Mouse (Mus musculus): Measurements from ENCODE around the gene Lmntd1.
A peak's percentile ranks its signal among the peaks of the same experiment; 100 is the strongest.

The Lmntd1 gene

DNA sequence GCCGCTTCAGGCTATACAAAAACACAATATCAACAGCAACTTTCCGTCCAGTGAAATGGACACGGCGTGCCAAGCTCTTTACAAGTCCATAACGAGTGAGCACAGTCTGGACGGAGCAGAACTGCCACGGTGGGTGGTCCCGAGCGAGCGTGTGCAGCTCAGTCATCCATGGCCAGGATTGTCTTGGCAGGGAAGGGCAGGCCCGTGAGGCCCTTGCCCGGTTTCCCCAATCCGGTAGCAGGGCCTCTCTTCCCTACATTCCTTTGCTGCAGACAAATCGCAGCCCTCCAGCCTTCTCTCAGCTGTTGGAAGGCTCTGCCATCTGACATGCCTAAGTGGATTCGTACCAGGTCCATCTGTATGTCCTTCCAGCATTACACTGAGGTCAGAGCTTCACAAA, 132.2 kb downstream of the Lmntd1 start:
- no peak for DNase-seq

DNA sequence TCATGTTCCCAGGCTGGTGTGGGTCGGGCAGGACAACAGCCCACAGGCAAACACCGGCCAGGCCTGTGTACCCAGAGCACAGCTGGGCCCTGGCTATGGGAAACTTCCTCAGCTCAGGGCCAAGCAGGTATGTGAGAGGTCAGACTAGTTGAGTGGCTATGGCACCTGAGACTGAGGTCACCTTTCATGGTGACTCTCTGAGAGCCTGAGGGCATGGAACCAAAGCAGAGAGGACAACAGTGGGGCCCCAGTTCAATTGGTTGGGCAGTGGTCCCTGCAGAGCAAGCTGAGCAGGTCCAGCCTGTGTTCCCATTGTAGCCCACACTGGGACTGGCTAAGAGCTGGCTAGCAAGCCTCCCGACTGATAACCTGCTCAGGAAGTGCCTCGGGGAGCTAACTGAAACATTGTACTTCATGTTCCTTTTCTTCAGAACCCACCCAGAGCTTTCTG, 135.3 kb downstream of the Lmntd1 start:
- DNase-seq, result no peak

DNA sequence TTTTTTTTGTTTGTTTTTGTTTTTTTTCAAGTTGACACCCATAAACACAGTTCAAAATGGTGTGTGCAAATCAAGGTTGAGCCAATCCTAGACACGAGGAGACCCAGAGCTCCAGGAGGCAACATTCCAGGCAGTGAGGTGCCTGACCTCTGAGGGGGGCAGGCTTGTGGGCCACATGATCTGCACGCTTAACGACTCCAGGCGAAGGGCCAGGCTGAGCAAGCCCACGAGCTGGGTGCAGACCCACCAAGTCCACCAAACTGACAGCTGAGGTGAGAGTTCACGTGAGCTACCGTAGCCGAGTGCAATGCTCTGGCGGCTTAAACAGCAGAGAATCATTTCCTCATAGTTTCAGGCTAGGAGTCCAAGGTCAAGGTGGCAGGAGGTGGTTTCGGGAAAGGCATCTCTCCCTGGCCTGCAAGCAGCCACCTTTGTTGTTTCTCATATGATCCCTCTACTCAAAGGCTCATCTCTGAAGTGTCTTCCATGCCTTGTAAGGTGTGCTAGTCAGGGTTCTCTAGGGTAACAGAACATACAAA, 136.7 kb downstream of the Lmntd1 start:
- DNase-seq, result no peak

DNA sequence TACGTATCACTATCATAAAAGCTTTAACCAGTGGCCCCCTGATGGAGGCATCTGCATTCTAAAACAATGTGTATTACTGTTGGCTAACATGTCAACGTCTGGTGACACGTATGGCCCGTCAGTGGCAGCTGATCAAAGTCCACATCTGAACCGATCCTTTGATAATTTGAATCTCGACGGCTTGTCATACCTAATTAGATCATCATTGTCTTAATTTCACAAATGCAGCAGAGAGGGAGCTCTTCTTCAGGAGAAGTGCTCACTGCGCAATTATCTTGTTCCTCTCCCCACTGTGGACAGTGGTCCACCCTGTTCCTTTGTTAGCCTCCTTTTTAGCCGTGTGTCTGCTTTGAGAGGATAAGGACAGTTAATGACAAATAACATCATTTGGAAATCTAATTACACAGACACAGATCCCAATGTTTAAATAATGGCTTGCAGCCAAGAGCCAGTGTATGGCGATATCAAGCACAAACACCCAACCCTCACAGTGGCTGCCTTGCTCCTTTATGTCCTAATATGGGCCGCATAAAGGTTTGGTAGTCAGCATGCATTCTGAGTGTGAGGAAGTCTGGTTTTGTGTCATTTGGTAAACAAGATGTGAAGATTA, 142.4 kb downstream of the Lmntd1 start:
- no peak for DNase-seq

DNA sequence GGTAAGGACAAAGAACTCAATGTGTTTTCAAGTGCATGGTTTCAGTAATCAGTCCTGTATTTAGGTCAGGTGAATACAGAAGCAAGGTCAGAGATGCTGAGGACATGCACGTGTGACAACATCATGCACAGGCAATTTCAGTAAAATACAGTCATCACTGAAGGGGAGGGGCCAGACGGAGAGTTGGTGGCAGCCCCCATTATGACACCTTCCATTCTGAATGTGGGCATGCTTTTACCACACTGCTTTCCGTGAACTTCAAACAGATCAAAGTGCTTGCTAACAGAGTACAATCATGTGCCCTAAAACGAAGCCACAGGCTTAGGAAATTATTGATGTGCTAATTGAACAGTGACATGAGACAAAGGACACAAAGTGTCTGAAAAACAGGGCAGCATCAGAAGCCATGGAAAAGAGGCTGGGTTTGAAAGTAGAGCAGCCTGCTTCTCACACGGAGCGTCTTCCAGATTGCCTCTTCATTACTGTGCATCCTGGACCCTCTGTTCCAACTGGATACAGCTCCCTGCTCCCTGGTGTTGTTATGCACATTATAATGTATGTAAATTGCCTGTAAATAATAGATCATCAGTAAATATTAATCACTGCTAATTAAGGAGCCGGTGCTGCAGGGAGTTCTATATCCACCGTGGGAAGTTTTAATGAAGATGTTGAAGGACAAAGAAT, 144.7 kb downstream of the Lmntd1 start:
- no peak for DNase-seq

DNA sequence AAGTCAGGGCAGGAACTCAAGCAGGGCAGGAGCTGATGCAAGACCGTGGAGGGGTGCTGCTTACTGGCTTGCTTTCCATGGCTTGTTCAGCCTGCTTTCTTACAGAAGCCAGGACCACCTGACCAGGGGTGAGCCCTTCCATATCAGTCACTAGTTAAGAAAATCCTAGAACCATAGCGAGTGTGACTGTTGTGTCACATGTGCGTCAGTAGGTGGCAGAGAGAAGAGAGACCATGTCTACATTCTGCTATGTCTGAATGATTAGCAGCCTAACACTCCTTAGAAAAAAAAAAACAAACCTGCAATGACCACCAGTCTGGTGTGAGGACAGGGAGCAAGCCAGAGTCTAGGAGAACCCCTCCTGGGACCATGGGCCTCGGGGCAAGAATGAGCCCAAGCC, 150.1 kb downstream of the Lmntd1 start:
- DNase-seq, result no peak

DNA sequence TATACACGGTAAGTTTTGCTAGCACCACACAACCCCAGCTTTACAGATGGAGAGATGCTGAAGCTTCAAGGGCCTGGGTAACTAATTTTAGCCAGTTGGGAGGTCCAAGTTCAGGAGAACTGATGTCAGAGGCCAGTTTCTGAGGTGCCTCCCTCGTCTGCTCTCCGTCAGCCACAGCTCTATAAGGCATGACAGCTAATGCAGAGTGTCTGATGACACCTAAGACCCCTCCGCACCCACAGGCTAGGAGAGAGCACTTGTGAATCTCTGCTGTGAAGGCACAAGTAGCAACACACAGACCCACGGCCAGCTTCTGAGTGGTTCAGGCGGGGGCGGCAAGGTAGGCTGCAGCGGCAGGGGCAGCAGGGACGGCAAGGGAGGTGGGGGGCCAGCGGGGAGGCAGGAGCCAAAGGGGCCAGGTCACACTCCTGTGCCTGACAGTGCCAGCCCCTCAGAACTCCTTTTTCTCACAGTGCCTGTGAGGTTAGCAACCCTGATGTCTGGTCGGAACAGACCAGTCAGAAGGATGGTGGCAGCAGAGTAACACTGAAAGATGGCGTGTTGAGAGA, 151.4 kb downstream of the Lmntd1 start:
- no peak for DNase-seq

DNA sequence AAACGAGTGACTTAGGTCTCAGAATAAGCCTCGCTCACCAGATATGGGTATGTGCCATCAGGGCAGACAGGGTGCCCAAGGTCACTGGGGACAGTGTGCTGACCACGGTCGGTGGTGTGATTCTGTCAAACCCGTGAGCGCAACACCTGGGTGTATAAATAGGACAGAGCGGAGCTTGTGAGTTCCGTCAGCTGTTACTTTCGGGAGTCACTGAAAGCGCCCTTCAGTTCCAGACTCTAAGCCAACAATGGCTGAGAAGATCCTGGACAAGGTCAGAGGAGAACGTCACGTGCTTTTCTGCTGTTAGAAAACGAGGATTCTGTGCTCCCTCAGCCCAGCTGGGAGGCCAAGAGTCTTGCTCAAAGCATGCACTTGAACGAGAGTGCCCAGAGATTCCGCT, 157.1 kb downstream of the Lmntd1 start:
- DNase-seq, result no peak

DNA sequence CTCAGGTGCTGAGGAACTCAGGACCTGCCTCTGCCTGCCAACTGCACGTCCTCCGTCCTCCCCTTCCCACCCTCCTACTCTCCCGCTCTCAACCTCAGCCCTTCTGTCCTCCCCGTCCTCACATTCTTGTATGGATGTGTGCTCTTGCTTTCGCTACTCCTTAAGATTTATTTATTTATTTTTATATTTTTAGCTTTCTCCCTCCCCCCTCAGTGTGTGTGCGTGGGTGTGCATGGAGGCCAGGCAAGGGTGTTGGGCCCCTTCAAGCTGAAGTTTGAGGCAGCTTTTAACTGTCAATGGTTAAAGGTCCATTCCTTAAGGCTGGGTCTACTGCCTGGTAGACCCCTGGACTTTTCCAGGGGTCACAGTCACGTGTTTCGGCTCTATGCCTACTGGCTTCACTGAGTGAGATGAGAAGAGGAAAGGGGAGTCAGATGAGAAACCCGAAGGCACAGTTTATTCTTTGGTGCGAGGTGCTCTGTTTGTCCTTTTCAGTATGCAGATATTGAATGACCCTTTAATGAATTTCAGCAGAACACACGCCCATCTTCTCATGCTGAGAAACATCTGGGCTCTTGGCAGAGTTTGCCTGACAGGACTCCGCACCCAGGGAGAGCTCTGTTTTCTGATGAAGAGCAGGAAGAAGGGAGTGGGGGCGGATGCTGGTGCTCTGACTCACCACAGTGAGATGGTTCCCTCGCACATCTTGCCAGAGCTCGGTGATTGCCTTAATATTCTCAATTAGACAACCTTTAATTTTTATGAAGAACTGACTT, 163.3 kb downstream of the Lmntd1 start:
- peak; percentile 48 for DNase-seq

DNA sequence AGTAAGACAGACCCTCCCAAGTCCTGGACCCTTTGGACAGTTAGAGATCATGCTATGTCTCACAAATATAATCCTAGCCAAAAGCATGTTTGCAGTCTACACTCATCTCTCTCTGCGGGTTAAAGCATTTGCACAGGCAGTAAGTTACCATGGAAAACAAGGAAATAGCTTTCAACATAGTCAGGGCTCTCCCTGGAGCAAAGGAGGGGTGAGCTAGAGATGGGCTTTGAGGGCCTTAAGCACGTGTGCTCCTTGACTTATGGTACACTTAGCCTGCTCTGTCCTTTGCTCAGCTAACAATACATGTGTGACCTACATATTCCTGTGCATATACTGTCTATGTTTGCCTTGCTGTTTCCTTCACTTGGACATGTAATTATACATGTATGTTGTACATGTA, 165.8 kb downstream of the Lmntd1 start:
- DNase-seq, result no peak

DNA sequence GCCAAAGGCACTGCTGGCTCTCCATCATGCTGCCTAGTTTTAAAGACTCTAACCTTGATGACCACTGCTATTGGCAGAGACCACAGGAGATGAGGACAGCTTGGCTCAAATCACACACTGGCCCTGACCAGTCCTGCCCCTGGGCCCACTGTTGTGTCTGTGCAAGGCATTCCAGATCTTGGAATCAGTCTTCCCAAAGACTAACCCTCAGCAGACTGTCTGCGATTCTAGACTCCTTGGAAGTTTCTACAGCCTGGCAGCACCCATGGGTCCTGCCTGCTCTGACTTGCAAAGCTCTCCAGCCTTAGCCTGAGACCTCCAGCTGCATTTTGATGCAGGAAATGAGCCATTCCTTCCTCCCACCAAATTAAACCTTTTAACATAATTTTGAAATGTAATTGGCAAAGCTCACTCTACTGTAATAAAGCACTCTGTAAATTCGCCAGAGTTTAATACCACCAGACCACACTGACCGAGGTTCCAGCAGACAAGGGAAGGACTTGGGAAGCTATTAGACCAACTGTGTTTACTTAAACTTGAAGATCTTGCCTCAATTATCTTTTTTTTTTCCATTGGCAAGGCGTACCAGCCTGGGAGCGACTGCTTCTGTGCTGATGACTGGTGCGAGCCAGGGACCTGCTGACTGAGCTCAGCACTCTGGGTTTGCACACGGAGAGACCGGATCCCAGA, 168.2 kb downstream of the Lmntd1 start:
- no peak for DNase-seq

DNA sequence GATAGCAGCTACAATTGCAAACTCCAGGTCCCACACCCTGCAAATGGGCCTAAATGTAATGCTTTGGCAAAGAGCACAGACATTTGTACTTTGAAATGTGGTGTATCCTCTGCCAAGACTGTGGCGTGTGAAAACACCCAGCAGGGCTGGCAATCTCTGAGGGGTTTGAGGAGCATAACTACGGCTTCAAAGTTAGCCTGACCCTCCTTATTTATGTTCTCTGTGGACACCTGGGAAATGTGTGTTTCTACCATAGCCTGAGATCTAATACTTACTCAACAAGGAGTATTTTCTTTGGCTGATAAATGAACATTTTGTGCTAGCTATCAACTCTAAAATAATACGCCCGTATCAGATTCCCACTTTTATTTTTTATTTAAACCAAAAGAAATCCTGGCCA, 168.7 kb downstream of the Lmntd1 start:
- DNase-seq, result peak; percentile 22

DNA sequence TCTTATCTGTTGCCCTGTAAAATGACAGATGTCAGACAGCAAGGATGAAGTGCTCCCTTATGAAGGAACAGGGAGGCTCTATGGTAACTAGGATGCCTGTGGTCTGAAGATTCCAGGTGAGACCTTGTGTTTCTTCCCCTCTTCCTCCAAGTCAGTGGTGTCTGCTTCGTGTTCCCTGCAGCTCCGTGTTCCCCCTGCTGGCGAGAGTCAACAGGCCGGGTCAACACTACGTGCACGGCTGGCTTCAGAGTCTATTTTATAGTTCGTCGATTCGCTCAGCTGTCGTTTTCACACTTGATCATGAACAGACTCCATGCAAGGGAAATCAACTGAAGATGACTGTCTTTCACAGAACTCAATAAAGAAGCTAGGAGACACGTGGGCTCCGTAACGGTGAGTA, 171.3 kb downstream of the Lmntd1 start:
- DNase-seq, result no peak

DNA sequence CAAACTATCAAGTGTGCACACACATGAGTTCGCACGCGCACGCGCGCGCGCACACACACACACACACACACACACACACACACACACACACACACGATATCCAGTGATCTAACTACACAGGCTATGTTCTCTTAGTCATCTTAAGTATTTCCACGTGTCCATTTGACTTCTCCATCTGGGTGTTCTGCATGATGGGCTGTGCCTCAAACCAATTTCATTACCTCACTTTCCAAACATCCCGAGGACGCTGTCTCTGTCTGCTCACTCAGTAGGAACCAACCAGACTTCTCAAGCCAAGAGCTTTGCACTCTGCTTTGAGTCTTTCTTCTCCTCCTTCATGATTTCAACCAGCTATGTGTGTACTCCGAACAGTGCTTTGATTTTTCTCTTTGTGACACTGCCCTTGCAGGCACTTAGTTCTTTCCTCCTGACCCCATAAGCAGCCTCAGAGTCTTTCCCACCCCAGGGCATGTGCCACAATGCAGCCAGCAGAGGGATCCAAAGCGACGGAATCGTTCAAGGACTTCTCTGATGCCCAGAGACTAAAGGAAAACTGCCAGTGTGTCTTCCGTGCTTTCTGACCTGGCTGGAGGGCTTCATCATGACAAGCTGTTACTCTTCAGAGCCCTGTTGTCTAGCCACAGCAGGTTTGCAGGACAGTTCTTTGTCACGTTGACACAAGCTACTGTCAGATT, 172.6 kb downstream of the Lmntd1 start:
- DNase-seq, result no peak

DNA sequence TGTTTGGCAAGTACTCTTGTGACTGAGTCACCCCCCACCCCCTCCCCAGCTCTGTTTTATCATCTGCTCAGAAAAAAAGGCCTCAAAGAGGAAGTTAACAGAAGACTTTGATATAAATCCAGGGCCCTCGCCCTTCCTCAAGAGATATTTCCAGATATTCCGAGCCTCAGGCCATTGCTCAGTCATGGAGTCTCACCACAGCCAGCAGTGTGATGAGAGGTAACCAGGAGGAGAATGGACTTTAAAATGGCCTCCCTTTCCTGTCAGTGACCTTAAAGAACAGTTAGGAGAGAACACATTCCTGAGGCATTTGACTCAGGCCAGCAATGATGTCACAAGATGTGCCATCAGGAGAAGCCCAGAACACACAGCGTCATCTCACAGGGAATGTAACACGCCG, 175.3 kb downstream of the Lmntd1 start:
- DNase-seq, result no peak

DNA sequence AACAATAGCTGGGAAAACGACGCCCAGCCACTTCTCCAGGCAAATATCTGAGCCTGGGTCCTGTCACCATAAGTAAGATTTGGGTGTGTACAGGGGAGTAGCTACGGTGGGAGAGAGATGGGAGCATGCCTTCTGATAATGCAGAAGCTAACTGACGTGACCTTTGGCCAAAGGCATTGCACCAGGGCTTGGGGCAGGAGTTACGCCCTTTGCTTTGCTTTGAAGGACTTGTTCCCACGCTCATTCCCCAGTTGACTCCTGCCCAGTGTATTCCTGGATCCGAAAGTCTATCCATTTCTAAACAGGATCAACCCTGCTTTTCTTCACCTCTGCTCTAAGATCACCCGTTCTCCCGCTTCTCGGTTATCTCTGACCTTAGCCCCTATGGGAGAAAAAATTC, 178.4 kb downstream of the Lmntd1 start:
- DNase-seq, result no peak

DNA sequence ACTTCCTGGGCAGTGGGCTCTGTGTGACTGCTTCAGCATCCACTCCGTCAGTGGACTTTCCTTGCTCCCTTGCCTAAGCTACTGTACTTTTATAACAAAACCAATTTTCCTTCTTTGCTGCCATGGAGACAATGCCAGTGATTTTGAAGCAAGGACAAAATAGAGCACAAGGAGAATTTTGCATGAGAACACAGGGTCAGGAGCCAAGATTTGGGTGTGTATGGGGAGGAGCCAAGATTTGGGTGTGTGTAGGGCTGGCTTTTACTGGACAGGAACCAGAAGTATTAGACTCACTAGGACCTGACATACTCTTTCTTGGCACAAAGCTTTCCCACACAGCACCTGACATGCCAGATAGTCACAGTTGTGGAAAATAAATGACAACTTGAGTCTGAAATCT, 179.0 kb downstream of the Lmntd1 start:
- DNase-seq, result no peak

DNA sequence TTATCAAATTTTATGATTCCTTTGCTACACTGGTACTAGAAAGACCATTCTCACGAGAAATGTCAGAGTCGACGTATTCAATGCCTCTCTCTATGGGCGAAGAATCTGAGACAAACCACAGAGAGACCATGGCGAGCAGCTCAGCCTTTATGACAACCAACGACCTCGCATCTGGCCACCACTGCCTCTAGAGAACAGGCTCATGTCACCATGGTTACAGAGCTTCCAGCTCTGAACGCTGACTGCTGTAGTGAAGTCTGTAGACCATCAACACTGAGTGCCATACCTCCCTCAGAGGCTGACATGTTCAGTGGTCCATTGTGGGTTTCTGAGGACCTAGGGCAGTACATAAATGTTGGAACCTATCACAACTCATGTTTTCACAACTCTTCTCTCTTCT, 180.2 kb downstream of the Lmntd1 start:
- DNase-seq, result no peak

DNA sequence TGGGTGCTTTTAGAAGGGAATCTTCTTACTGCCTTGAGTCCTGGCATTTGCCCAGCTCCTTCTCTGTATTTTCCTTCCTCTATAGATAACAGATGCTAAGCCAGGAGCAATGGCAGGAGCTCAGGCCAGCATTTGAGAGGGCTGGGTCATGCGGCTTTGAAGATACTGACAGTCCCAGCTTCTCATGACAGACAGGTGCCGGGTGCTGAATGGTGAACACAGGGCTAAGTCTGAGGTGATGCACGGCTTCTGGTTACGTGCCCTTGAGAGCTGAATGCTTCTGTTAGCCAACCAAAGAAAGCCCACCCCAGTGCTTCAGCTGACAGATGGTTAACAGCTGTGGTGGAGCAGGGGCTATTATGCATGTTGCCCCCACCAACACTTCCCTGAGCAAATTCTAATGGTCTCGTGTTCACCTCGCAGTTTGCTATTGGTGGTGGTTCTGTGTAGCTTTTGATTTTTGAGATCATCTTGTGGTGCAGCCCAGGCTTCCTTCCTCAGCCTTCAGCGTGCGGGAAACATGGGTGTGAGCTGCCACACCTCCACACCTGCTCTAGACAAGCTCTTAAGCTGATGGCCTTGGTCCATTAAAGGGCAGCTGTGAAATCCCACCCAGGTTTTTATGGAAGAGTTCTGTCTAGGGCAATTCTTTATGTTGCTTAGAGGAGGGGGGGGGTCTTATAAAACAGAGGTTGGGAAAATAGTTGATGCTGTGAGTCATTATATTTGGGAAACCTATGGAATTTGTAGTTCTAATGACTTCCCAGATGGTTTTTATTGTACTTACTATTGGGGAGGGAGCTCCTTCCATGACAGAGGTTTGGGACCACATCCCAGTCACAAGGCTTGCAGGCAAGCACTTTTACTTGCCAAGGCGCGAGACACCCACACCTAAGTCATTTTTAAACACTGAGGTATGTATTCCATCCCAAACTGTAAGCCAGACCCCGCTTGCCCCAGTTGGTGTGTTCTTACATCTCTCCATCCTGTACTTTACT, 181.1 kb downstream of the Lmntd1 start:
- DNase-seq, result no peak

DNA sequence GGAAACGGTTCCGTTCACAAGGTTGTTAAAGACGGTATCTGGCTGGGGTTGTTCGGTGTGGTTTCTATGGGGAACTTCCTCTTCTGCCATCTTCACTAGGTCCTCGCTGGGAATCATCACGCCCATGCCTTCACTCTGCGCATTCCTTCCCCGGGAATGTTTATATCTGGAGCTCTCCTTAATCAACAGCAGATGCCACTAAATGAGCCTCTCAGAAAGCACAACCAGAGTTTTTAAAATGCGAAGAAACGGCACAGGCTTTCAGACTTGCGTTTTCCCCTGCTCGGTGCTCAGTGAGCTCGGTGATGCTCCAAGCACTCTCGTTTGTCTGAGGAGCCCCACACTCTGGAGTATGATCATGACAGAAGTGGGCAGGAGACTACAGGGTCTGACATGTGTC, 182.4 kb downstream of the Lmntd1 start:
- DNase-seq, result peak; percentile 18

DNA sequence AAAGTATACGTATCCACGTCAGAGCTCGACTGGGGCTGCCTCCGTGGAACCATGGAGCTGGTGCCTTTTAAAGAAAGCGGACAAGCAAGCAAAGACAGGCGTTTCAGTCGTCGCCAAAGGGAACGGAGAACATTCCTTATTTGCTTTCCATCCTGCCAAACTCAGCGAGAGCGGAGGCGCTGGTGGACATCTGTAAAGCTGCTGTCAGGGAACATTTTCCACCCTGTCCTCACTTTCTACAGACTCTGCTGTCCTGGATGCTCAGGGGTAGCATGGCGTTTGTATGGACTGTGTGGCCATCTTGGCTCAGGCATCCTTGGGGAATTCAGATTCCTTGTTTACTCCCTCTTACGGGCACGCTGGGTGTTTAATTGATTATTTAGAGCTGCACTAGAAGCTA, 186.7 kb downstream of the Lmntd1 start:
- DNase-seq, result no peak
